Mouse (Mus musculus): ENCODE data around the gene Cyp2d10. TPM values are rescaled to one million over a fixed set of nuclear protein-coding genes. Genes with fewer than 3 reads are reported as not detected.
"Not testable (repeated sequence)": the region's sequence is repeated elsewhere in the genome, so short reads cannot be mapped to it uniquely, and the experiment has no call there.

Cyp2d10 gene
- polyA plus RNA-seq, 1 experiment: 0.10 TPM

DNA sequence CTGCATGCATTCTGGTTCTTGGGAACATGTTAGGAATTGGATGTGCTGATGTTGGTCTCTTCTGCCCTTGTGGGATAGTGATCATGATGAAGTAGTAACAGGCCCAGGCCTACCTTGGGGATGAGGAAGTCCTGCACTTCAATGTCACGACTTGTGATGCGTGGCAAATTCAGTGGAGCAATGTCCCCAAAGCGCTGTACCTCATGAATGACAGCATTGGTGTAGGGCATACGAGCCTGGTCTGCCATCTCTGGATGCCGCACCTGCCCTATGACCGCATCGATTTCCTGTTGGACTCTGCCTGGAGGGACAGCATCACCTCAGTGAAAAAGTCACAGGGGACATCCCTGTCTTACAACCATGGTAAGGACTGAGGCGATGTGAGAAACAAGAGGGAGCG lies 3.4 kb downstream of the Cyp2d10 start:
- H3K36me3 ChIP-seq (ENCODE audit: control insufficient read depth): no peaks in the 10 kb centered on the region; the same call in 1 of the 2 replicates
- no peaks in the 10 kb centered on the region for H3K27me3 ChIP-seq (ENCODE audit: control insufficient read depth)
- TF ChIP-seq TAL1 (IDR thresholded peaks at IDR 0.05; ENCODE audit: low read length): no peak
- TF ChIP-seq GATA1 (IDR thresholded peaks at IDR 0.05; ENCODE audit: low read length): no peak
- H3K4me3 ChIP-seq (replicated peaks): no peak overlapping the region
- H3K9me3 ChIP-seq (ENCODE audit: control insufficient read depth, low read length): no peaks in the 10 kb centered on the region
- H3K4me1 ChIP-seq (ENCODE audit: control insufficient read depth): no peaks in the 10 kb centered on the region

DNA sequence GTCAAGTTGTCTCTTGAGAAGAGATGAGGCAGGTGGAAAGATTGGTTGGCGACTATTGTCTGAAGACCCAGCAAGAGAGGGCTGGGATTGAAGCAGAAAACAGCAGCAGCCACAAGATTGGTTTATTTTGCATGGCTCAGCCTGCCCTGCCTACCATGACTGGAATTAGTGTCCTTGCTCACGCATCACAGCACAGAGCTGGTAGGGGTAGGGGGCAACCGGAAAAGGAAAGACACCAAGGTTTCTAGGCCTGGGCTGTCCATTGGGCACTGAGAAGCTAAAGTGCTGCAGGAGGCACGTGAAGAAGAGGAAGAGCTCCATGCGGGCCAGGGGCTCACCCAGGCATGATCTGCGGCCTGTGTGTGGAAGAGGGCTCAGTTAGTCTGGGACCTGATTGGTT lies 4.3 kb downstream of the Cyp2d10 start:
- Histone ChIP-seq H3K4me3 (replicated peaks) (no peak overlapping the region), H3K27me3 (ENCODE audit: control insufficient read depth) (no peaks in the 10 kb centered on the region), H3K36me3 (ENCODE audit: control insufficient read depth) (no peaks in the 10 kb centered on the region; the same call in 1 of the 2 replicates), H3K9me3 (ENCODE audit: control insufficient read depth, low read length) (no peaks in the 10 kb centered on the region), H3K4me1 (ENCODE audit: control insufficient read depth) (no peaks in the 10 kb centered on the region)
- no peak for TF ChIP-seq GATA1 (IDR thresholded peaks at IDR 0.05; ENCODE audit: low read length)
- no peak for TF ChIP-seq TAL1 (IDR thresholded peaks at IDR 0.05; ENCODE audit: low read length)

DNA sequence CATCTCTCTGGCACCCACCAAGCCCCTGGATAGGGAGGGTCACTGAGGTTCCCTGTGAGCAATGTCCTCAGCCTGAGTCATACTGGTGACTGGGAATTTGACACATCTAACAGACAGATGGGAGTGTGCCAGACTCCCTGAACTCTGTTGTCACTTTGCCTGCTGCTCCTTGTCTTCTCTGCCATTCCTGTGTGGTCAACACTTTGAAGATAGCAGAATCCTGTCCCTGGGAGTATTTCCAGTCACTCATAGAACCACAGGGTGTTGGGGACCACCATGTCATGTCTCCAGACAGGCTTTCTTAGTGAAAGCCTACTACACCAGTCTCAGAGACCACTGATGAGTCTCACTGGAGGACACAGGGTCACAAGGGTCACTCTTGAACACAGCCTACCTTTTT lies 4.9 kb downstream of the Cyp2d10 start:
- Histone ChIP-seq H3K9me3 (ENCODE audit: control insufficient read depth, low read length) (no peaks in the 10 kb centered on the region), H3K27me3 (ENCODE audit: control insufficient read depth) (no peaks in the 10 kb centered on the region), H3K4me3 (replicated peaks) (no peak overlapping the region), H3K36me3 (ENCODE audit: control insufficient read depth) (no peaks in the 10 kb centered on the region; the same call in 1 of the 2 replicates), H3K4me1 (ENCODE audit: control insufficient read depth) (no peaks in the 10 kb centered on the region)
- no peak for TF ChIP-seq TAL1 (IDR thresholded peaks at IDR 0.05; ENCODE audit: low read length)
- no peak for TF ChIP-seq GATA1 (IDR thresholded peaks at IDR 0.05; ENCODE audit: low read length)

DNA sequence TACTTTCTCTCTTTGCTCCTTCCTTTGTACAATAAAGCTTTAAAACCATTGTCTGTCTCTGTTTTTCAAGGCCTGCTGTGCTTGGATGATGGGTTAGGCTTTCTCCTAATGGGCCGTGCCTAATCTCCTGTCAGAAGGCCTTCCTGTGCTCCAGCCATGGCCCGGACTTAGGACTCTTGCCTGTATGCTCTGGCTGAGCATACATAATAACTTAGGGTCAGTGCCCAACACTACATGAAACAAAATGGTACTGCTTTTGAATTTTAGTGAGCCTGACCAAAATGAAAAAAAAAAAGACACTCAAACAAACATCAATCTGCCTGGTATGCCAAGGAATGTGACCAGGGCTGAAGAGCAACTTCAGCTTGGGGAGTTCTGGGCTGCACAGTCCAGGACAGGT lies 5.5 kb downstream of the Cyp2d10 start:
- Histone ChIP-seq H3K9me3 (ENCODE audit: control insufficient read depth, low read length) (no peaks in the 10 kb centered on the region), H3K4me1 (ENCODE audit: control insufficient read depth) (no peaks in the 10 kb centered on the region), H3K27me3 (ENCODE audit: control insufficient read depth) (no peaks in the 10 kb centered on the region), H3K36me3 (ENCODE audit: control insufficient read depth) (no peaks in the 10 kb centered on the region; the same call in 1 of the 2 replicates), H3K4me3 (replicated peaks) (no peak overlapping the region)
- no peak for TF ChIP-seq TAL1 (IDR thresholded peaks at IDR 0.05; ENCODE audit: low read length)
- TF ChIP-seq GATA1 (IDR thresholded peaks at IDR 0.05; ENCODE audit: low read length): no peak

DNA sequence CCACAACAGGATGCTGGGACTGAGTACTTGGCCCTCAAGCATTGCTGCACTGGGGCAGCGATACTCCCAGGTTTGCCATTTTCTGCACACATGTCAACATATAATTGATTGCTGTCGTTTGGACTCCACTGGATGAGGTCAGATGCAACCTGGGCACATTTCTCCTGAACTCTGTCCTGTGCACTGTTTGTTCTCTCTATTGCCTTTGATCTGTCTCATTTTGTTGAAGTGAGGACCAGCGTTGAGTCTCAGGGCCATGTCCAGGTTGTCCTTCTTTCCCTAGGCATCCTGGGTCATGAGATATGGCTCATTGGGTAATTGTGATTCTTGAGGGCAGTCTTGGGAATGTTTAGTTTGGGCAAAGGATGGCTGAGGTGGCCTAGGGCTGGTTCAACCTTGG lies 11.0 kb downstream of the Cyp2d10 start:
- not testable (repeated sequence) for H3K27me3 ChIP-seq (ENCODE audit: control insufficient read depth); H3K36me3 ChIP-seq (ENCODE audit: control insufficient read depth); H3K4me3 ChIP-seq (replicated peaks); H3K4me1 ChIP-seq (ENCODE audit: control insufficient read depth); H3K9me3 ChIP-seq (ENCODE audit: control insufficient read depth, low read length)

DNA sequence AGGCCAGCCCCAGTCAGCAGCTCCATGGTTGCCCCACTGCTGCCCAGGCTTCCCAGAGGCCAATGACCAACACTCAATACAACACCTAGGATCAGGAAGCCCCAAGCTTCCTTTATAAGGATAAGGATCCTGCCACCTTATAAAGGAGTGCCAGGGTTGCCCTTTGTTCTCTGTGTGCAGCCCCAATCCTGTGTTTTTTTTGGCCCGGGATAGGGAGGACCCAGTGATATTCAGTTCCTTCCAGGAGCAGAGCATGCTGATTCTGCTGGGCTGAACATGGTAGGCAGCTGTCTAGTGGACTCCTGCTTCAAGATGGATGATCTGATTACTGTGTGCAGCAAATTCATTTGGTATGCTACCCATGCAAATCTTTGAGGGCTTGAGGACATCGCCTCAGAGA lies 13.1 kb downstream of the Cyp2d10 start, which contains the start of gene Cyp2d11:
Cyp2d11 (minus strand) TSS at position 101 of the 400 bp plus-strand sequence.
- not testable (repeated sequence) for H3K27me3 ChIP-seq (ENCODE audit: control insufficient read depth); H3K4me3 ChIP-seq (replicated peaks); H3K36me3 ChIP-seq (ENCODE audit: control insufficient read depth); H3K9me3 ChIP-seq (ENCODE audit: control insufficient read depth, low read length); H3K4me1 ChIP-seq (ENCODE audit: control insufficient read depth)

DNA sequence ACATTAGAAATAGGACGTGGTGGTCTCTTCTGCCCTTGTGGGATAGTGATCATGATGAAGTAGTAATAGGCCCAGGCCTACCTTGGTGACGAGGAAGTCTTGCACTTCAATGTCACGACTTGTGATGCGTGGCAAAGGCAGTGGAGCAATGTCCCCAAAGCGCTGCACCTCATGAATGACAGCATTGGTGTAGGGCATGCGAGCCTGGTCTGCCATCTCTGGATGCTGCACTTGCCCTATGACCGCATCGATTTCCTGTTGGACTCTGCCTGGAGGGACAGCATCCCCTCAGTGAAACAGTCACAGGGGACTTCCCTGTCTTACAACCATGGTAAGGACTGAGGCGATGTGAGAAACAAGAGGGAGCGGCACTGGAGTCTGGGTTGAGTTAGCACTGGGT lies 17.1 kb downstream of the Cyp2d10 start:
- not testable (repeated sequence) for H3K36me3 ChIP-seq (ENCODE audit: control insufficient read depth); H3K27me3 ChIP-seq (ENCODE audit: control insufficient read depth); H3K4me1 ChIP-seq (ENCODE audit: control insufficient read depth); H3K4me3 ChIP-seq (replicated peaks); H3K9me3 ChIP-seq (ENCODE audit: control insufficient read depth, low read length)

DNA sequence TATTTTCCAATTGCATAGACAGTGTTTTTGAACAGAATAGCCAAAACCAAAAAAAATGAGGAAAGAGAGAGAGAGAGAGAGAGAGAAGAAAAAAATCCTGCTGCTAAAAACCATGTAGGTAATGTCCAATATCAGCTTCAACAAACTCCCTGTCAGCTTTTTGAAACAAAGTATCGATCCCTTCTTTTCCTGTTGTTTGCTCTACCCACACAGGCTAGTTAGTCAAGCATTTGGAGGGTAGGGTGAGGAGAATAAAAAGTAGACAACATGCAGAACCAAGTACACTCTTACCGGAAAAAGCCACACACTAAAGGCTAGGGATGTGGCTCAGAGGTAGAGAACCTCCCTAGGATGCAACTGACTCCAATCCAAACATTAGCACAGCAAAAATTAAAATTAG lies 21.3 kb downstream of the Cyp2d10 start:
- H3K4me1 ChIP-seq (ENCODE audit: control insufficient read depth): no peaks in the 10 kb centered on the region
- H3K27me3 ChIP-seq (ENCODE audit: control insufficient read depth): no peaks in the 10 kb centered on the region; the same call in none of the 2 replicates
- H3K36me3 ChIP-seq (ENCODE audit: control insufficient read depth): no peaks in the 10 kb centered on the region
- H3K9me3 ChIP-seq (ENCODE audit: control insufficient read depth, low read length): no peaks in the 10 kb centered on the region
- TF ChIP-seq TAL1 (IDR thresholded peaks at IDR 0.05; ENCODE audit: low read length): no peak
- no peak for TF ChIP-seq GATA1 (IDR thresholded peaks at IDR 0.05; ENCODE audit: low read length)
- no peak overlapping the region for H3K4me3 ChIP-seq (replicated peaks)

DNA sequence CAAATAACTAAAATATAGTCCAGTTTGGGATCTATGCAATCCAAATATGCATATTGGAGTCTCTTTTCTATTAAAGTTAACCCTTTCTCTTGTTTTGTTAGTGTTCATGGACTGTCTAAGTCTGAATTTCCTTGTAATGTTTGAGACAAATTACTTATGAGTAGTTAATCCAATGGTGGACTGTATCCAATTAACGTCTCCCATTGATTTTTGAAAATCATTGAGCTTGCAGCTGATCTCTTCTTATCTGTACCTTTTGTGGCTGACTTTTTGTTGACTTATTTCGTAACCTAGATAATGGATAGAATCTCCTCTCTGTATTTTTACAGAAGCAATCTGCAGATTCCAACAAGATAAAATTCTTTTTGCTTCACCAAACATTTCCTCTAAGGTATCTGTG lies 24.6 kb downstream of the Cyp2d10 start:
- Histone ChIP-seq H3K9me3 (ENCODE audit: control insufficient read depth, low read length) (no peaks in the 10 kb centered on the region), H3K4me1 (ENCODE audit: control insufficient read depth) (peaks cover 8% of the 10 kb centered on the region), H3K27me3 (ENCODE audit: control insufficient read depth) (peaks cover 11% of the 10 kb centered on the region), H3K36me3 (ENCODE audit: control insufficient read depth) (no peaks in the 10 kb centered on the region), H3K4me3 (replicated peaks) (no peak overlapping the region)
- TF ChIP-seq GATA1 (IDR thresholded peaks at IDR 0.05; ENCODE audit: low read length) (no peak), TAL1 (IDR thresholded peaks at IDR 0.05; ENCODE audit: low read length) (no peak)

DNA sequence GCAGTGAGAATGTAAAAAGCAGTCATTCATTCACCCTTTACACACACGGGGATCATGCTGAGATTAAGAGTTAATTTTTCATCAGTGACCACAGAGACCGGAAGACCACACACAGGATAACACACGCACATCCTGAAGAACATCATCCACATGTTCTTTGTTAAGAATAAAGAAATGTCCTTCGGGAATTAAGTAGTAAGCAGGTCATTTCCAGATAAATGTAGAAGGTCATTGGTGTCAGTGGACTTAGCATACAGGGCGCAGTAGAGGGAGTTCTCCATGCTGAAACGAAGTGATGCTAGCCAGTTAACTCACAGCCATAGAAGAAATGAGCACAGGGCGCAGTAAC lies 26.3 kb downstream of the Cyp2d10 start:
- Histone ChIP-seq H3K36me3 (ENCODE audit: control insufficient read depth) (no peaks in the 10 kb centered on the region; the same call in 1 of the 2 replicates), H3K27me3 (ENCODE audit: control insufficient read depth) (peaks cover 11% of the 10 kb centered on the region), H3K4me3 (replicated peaks) (no peak overlapping the region), H3K9me3 (ENCODE audit: control insufficient read depth, low read length) (no peaks in the 10 kb centered on the region), H3K4me1 (ENCODE audit: control insufficient read depth) (peaks cover 8% of the 10 kb centered on the region)
- TF ChIP-seq TAL1 (IDR thresholded peaks at IDR 0.05; ENCODE audit: low read length): no peak
- no peak for TF ChIP-seq GATA1 (IDR thresholded peaks at IDR 0.05; ENCODE audit: low read length)

Data from erythroblast, embryonic 14.5 days (primary cell).